In genomic region chr10:118149381-118149780, GRCm38 (mm10) we compare ENCODE assay signal across 23 mouse cellular contexts. TPM values are rescaled to one million over a fixed set of nuclear protein-coding genes. Genes with fewer than 3 reads are reported as not detected.
"Had no signal": no experiment of that assay in that cellular context is flagged by ENCODE, and none has a peak within 500 bp of the region (broad histone marks: within the 10 kb centered on the region; RNA-seq: fewer than 3 reads in every experiment).

No protein-coding gene starts in this region.

- DNase-seq: retina, postnatal 1 day; right cerebral cortex, adult 18-20 months; right cerebral cortex, postnatal 14 days; right cerebral cortex, postnatal 25 days; right cerebral cortex, postnatal 4 days; spleen, adult 18-20 months; thymus, adult 18-20 months; thymus, adult 2 months; thymus, postnatal 14 days; thymus, postnatal 25 days; thymus, postnatal 36 days; thymus, postnatal 4 days had no signal

- H3K4me3 ChIP-seq: neural tube, embryonic 13.5 days; neural tube, embryonic 15.5 days; stomach, embryonic 15.5 days had no signal

- H3K27ac ChIP-seq: neural tube, embryonic 13.5 days; neural tube, embryonic 15.5 days; stomach, embryonic 15.5 days; stomach, postnatal 0 days had no signal

- H3K4me2 ChIP-seq: neural tube, embryonic 13.5 days; neural tube, embryonic 15.5 days; stomach, embryonic 15.5 days had no signal

- H3K27me3 ChIP-seq: neural tube, embryonic 13.5 days; neural tube, embryonic 15.5 days; stomach, embryonic 15.5 days had no signal

- H3K4me1 ChIP-seq: neural tube, embryonic 13.5 days; neural tube, embryonic 15.5 days; stomach, embryonic 15.5 days had no signal

- H3K9me3 ChIP-seq: neural tube, embryonic 13.5 days; neural tube, embryonic 15.5 days; stomach, embryonic 15.5 days had no signal

- H3K9ac ChIP-seq: neural tube, embryonic 13.5 days; neural tube, embryonic 15.5 days; stomach, embryonic 15.5 days had no signal

RNA-seq across cellular contexts. Expression of gene Il22, which starts 55.4 kb away (rescaled TPM):
- total RNA-seq: neutrophil, adult 5-6 weeks had no signal
- polyA plus RNA-seq: neural tube, embryonic 13.5 days; neural tube, embryonic 15.5 days; small intestine, adult 2 months; spleen, adult 2 months; stomach, embryonic 14.5 days; stomach, embryonic 15.5 days; stomach, embryonic 16.5 days; stomach, postnatal 0 days; testis, adult 2 months; urinary bladder, adult 2 months had no signal
